8 mouse cellular contexts compared by ENCODE assay signal in the genomic region with DNA sequence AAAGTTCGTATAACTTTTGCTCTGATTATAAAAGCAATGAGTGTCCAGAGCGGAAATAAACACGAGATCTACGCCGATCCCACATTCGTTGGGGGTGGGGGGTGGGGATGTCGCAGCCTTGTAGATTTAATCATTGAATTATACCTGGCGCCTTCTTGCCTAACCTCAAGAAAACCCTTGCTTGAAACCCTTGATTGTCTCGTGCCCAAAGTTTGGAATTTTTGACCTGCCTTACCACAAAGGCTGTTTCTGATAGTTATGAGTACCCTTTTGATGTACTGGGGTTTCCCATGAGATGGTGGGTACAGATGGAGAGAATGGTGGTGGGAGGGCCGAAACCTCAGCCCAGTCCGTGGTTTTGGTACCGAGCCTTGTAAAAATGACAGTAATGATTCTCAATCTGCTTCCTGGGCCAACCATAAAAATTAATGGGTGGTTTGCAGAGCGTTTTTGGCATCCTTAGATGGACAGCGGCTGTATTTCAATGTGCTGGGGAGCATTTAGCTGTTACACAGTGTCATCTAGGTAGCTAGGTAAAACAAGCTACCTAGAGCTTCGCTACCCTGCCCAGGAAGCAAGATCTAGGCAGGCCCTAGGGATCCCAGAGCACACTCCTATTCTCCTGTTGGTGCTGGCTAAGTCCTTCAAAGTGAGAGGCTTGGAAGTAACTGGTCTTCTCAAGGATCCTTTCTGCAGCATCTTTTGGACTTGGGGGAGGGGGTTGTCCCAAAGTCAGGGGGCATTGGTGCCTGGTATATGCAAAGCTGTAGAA. TPM values are rescaled to one million over a fixed set of nuclear protein-coding genes. Genes with fewer than 3 reads are reported as not detected.
DNase-seq lines count a peak whose midpoint lies in the region; ATAC-seq and TF ChIP-seq lines count a peak whose summit lies in the region.
"Had no signal": no experiment of that assay in that cellular context is flagged by ENCODE, and none has a peak within 500 bp of the region (broad histone marks: within the 10 kb centered on the region; RNA-seq: fewer than 3 reads in every experiment).

No protein-coding gene starts in this region.

- no peak for TF ChIP-seq POLR2A in lung, adult 2 months (IDR thresholded peaks at IDR 0.05; ENCODE audit: borderline replicate concordance, extremely low read depth, low read depth, low read length)

- WGBS in lung, adult 2 months = 13% methylated on average over 15 of the region's 15 CpGs
- WGBS in forebrain, embryonic 14.5 days = 2% methylated on average over 15 of the region's 15 CpGs
- WGBS in limb, embryonic 15.5 days = 6% methylated on average over 15 of the region's 15 CpGs
- 8% methylated on average over 15 of the region's 15 CpGs for WGBS in stomach, embryonic 15.5 days

- peak overlapping the region; percentile 68; the same call in 1 of the 2 replicates for H3K27ac ChIP-seq in forebrain, embryonic 14.5 days (ENCODE audit: low read depth, low read length)
- H3K27ac ChIP-seq in limb, embryonic 15.5 days = no peak overlapping the region
- H3K27ac ChIP-seq in stomach, embryonic 15.5 days = peak overlapping the region; percentile 83

- peak overlapping the region; percentile 94 for H3K4me3 ChIP-seq in lung, adult 2 months (replicated peaks; ENCODE audit: extremely low read depth, low read depth, low read length)
- H3K4me3 ChIP-seq in forebrain, embryonic 14.5 days (ENCODE audit: low read depth, low read length) = peak overlapping the region; percentile 78
- peak overlapping the region; percentile 84 for H3K4me3 ChIP-seq in limb, embryonic 15.5 days
- peak overlapping the region; percentile 83 for H3K4me3 ChIP-seq in stomach, embryonic 15.5 days (replicated peaks)

- TF ChIP-seq CTCF in lung, adult 2 months (IDR thresholded peaks at IDR 0.05; ENCODE audit: insufficient read depth, low read length) = no peak

- no peak for ATAC-seq in forebrain, embryonic 14.5 days
- no peak for ATAC-seq in limb, embryonic 15.5 days (ENCODE audit: insufficient number of reproducible peaks, low FRiP score, low TSS enrichment, low read depth)
- ATAC-seq in stomach, embryonic 15.5 days (ENCODE audit: insufficient read depth, low FRiP score, low read depth) = no peak
- ATAC-seq in megakaryocyte-erythroid progenitor cell, adult 5-6 weeks (replicated peaks; ENCODE audit: low FRiP score, low TSS enrichment, poor library complexity, severe bottlenecking) = no peak

- peak overlapping the region; percentile 79 for H3K4me2 ChIP-seq in forebrain, embryonic 14.5 days (ENCODE audit: low read length)
- peak overlapping the region; percentile 74 for H3K4me2 ChIP-seq in limb, embryonic 15.5 days
- peak overlapping the region; percentile 64 for H3K4me2 ChIP-seq in stomach, embryonic 15.5 days

- H3K9me3 ChIP-seq in forebrain, embryonic 14.5 days (replicated peaks; ENCODE audit: control insufficient read depth, low read length) = no peaks in the 10 kb centered on the region
- H3K9me3 ChIP-seq in limb, embryonic 15.5 days = no peaks in the 10 kb centered on the region
- H3K9me3 ChIP-seq in stomach, embryonic 15.5 days = no peaks in the 10 kb centered on the region

- H3K4me1 ChIP-seq in lung, adult 2 months (ENCODE audit: control insufficient read depth, insufficient read depth, low read length) = peaks cover 13% of the 10 kb centered on the region
- H3K4me1 ChIP-seq in forebrain, embryonic 14.5 days (ENCODE audit: control insufficient read depth, insufficient read depth, low read length) = peaks cover 18% of the 10 kb centered on the region
- peaks cover 38% of the 10 kb centered on the region for H3K4me1 ChIP-seq in limb, embryonic 15.5 days
- H3K4me1 ChIP-seq in stomach, embryonic 15.5 days = peaks cover 26% of the 10 kb centered on the region

- no peaks in the 10 kb centered on the region for H3K36me3 ChIP-seq in forebrain, embryonic 14.5 days (ENCODE audit: control insufficient read depth, insufficient read depth, low read length)
- H3K36me3 ChIP-seq in limb, embryonic 15.5 days = no peaks in the 10 kb centered on the region
- no peaks in the 10 kb centered on the region for H3K36me3 ChIP-seq in stomach, embryonic 15.5 days

- H3K9ac ChIP-seq in forebrain, embryonic 14.5 days (ENCODE audit: low read length) = peak overlapping the region; percentile 81
- H3K9ac ChIP-seq in limb, embryonic 15.5 days = peak overlapping the region; percentile 82; the same call in 1 of the 2 replicates
- peak overlapping the region; percentile 90; the same call in 1 of the 2 replicates for H3K9ac ChIP-seq in stomach, embryonic 15.5 days

- DNase-seq in lung, adult 2 months = no peak
- no peak for DNase-seq in lung, postnatal 10 days
- DNase-seq in forebrain, embryonic 14.5 days (ENCODE audit: low spot score) = no peak
- DNase-seq in MN1 (ENCODE audit: low spot score) = no peak

- no peaks in the 10 kb centered on the region for H3K27me3 ChIP-seq in forebrain, embryonic 14.5 days (replicated peaks; ENCODE audit: control insufficient read depth, insufficient read depth, low read length)
- no peaks in the 10 kb centered on the region for H3K27me3 ChIP-seq in limb, embryonic 15.5 days
- H3K27me3 ChIP-seq in stomach, embryonic 15.5 days (replicated peaks) = no peaks in the 10 kb centered on the region

RNA-seq across cellular contexts. Expression of a gene that starts 1.3 kb away (rescaled TPM):
- 33.9 and 40.2 TPM in 2 replicates for polyA plus RNA-seq in lung, adult 2 months (2012; rRNA removed)
- polyA plus RNA-seq in forebrain, embryonic 14.5 days (2014; fragmentation: Nextera tagmentation; extraction: Ambion mirVana) = 15.7 and 18.5 TPM in 2 replicates
- polyA plus RNA-seq in limb, embryonic 15.5 days (2015; fragmentation: Nextera tagmentation; extraction: Ambion mirVana) = 21.6 and 24.0 TPM in 2 replicates
- 18.4 and 19.8 TPM in 2 replicates for polyA plus RNA-seq in stomach, embryonic 15.5 days (2015; fragmentation: Nextera tagmentation; extraction: Ambion mirVana)
- total RNA-seq in megakaryocyte-erythroid progenitor cell, adult 5-6 weeks (2014; fragmentation: Nextera tagmentation) = not detected in 2 replicates
- 0.08 TPM in 1 of 2 replicates, not detected in the other for total RNA-seq in megakaryocyte-erythroid progenitor cell, adult 5-6 weeks (2017)
- polyA plus RNA-seq: erythroblast, embryonic 14.5 days had no signal
